Mouse (Mus musculus) heart, postnatal 4 days (tissue): ENCODE results near the gene Mitf. TPM values are rescaled to one million over a fixed set of nuclear protein-coding genes. Genes with fewer than 3 reads are reported as not detected.

Experiments
- DNase-seq: peaks from one replicate; pipeline ENCODE4 v3.0.0; 2021
- total RNA-seq, 2 experiments: library from RNA; stranded (reverse); gene quantifications; 2 replicates each; pipeline ENCODE4 v1.2.3; 2021

Mitf gene
- total RNA-seq, 2 experiments from 2014 or later, result 43.5 to 50.1 TPM

GRCm38 (mm10) chr6:97826642-97827275, 19.9 kb downstream of the Mitf start:
- no peak for DNase-seq

- no peak for DNase-seq
These were observed 21.2 kb downstream of the Mitf start for GRCm38 (mm10) chr6:97828021-97828420.

GRCm38 (mm10) chr6:97828822-97829719, 22.2 kb downstream of the Mitf start:
- no peak for DNase-seq

GRCm38 (mm10) chr6:97832501-97832900, 25.6 kb downstream of the Mitf start:
- no peak for DNase-seq

DNA sequence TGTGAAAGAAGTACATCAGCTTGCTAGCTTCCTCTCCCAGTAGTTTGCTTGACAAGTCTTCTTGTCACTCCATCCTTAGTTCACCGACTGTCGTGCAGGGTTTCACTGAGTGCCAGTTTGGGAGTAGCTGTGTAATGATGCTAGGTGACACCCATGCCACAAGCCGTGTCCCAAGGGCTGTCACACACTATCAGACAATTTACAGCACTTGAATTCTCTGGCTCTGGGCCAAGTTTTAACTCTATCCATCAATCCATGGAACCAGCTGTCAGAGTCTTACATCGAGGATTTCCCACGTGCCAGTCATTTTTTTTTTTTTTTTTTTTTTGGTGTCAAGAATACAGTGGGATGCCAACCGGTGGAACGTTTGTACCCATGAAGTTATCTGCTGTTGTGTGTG, 29.3 kb downstream of the Mitf start:
- no peak for DNase-seq

DNA sequence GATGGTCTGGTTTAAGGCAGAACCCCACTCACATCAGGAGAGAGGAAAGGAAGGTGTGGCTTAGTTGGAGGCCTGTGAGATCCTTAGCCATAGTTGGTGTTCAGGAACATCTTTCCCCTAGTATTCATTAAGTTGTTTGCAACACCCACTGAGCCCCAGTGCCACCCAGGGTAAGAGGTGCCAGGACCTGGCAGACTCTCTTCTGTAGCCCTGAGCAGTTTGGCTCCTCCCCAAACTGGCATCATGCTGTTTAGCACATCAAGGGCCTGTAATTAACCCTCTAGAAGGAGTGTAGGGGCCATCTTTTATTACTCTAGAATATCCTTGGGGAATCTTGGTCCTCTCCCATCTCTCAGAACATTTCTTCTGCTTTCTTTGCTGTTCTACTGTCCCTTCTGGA, 30.9 kb downstream of the Mitf start:
- DNase-seq, result no peak

- no peak for DNase-seq
These were observed 32.7 kb downstream of the Mitf start for GRCm38 (mm10) chr6:97839568-97839967.

- no peak for DNase-seq
These were observed 37.3 kb downstream of the Mitf start for GRCm38 (mm10) chr6:97844112-97844511.

DNA sequence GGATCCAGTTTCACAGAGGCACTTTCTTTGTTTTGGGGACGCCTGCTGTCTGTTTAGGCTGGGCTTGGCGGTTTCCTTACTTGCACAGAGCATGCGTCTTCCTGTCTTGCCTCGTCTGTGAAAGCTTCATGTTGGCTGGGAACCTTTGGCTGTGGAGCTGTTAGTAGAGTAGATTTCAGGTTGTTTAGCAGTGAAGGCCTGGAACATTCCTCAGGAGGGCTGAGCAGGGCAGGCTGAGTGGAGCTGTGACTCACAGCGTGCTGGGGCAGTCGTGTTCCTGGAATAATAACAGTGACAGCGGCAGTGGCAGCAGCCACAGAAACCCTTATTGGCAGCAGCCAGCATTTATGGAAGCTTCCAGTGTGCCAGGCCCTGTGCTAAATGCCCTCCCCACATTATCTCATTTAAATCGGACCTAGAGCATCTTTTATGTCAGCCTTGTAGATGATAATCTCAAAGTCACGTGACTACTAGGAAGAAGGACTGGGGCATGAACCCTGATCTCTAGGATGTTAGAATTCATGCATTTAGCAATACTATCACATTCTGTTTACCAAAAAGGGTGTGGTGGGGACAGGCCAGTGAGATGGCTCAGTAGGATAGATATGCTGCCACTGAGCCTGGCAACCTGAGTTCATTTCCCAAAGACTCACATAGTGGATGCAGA, 41.5 kb downstream of the Mitf start:
- peak; percentile 49 for DNase-seq

GRCm38 (mm10) chr6:97854236-97854635, 47.4 kb downstream of the Mitf start:
- DNase-seq, result peak; percentile 15

DNA sequence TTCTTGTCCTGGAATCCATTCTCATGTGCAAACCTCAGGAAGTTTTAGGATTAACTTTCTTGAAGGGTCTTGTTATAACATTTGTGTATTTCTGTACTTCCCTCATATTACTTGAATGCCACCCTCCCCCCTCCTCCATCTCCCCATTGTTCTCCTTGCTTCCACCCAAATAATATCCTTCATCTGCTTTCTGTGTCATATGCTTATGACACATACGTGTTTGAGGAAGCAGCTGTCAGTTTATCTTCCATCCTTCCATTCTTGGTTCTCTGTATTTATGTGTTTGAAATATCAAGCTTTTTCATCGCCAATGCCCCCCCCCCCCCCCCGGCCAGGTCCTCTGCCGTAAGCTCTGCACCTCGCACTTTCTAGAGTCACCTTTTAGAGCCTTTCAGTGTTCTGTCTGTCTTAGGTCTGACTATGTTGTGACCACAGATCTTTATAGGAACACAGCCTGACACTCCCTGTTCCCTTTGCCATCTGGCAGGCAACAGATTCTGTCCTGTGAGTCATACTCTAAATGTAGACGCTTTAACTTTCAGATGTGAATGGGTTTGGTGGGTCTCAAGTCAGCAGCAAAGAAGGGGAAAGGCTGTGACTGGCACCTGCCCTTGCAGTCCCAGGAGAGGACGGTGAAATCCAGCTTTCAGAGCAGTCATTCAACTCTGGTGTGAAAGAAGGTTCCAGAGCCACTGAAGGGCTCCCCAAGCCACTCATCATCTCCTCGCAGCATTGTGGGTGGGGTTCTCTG, 48.7 kb downstream of the Mitf start:
- peak; percentile 50 for DNase-seq

DNA sequence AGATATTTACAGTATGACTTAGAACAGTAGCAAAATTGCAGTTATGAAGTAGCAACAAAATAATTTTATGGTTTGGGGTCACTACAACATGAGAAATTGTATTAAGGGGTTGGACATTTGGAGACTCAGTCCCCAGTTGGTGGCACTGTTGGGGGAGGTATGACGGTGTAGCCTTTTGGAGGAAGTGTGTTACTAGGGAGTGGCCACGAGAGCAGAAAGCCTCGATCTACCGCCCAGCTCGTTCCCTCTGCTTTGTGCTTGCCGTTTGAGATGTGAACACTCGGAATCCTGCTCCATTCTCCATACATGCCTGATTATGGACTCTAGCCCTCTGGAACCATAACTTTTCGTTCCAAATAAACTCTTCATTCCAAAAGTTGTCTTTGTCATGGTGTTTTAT, 49.6 kb downstream of the Mitf start:
- DNase-seq, result peak; percentile 13

DNA sequence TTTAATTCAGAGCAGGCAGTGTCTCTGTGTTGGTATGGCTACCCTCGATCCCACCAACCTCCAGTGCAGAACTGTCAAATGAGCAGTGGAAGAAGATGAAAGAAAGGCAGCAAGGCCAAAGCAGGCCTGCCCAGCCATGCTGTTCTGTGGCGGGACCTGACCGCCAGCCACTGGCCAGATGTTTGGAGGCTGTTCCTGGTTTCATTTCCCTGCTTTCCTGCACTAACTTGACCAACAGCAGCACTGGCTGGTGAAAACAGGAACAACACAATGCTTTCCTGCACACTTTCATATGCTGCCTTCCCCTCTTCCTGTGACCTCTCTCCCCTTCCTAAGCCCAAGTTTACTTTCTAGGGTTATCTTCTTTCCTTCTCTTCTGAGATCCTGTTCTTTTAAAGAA, 50.8 kb downstream of the Mitf start:
- DNase-seq, result peak; percentile 36

DNA sequence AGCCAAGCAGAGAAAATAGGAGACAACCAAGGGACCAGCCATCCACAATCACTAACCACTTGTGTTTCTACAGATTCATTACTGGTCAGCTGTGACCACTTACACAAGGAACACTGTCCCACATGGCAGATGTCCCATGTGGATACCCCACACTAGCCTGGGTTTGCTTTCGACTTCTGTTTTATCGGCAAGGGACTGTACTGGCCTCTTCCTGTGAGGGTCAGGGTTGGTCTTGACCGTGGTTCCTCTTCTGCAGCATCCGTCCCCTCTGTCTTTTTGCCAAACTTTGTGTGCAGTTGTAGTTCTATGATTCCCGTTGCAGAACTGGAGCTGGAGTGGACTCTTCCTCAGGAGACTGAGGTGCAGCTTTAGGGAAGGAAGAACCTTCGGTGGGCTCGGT, 59.7 kb downstream of the Mitf start:
- no peak for DNase-seq

DNA sequence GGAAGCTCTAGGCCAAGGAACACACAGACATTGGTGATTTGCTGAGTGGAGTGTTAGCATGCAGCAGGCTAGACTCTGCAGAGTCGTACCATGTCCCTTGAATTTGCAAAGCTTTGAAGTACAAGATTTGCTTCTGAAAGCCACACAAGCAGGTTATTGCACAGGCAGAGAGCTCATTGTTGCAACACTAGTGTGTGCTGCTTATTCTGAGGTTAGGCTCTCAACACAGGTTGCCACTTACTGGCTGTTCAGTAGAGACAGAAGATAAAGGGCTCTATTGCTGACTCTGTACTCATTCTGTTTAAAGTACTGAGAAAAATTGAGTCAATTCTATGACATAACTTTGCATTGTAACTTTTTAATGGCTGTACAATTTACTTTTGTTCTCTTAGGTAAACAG, 61.2 kb downstream of the Mitf start:
- DNase-seq, result no peak

DNA sequence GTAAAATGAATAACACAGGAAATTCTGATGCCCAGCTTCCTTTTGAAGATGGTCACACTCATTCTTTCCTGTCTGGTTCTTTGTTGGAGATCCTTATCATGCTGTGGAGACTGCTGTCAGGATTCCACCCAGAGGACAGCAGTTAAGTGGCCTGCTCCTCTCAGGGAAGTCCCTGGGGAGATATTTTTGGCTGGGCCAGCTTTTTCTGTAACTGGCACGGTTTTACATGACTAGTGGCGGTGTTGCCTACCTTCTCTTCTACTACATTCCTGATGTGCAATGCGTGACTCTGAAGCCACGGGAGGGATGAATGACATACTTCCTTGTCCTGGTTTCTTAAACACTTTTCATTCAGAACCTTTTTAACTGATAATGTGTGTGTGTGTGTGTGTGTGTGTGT, 63.1 kb downstream of the Mitf start:
- no peak for DNase-seq

- no peak for DNase-seq
These were observed 64.6 kb downstream of the Mitf start for GRCm38 (mm10) chr6:97871296-97872030.

- no peak for DNase-seq
These were observed 66.2 kb downstream of the Mitf start for GRCm38 (mm10) chr6:97873102-97873501.

- DNase-seq, result no peak
These were observed 70.1 kb downstream of the Mitf start for GRCm38 (mm10) chr6:97876990-97877389.

GRCm38 (mm10) chr6:97877492-97877891, 70.6 kb downstream of the Mitf start:
- peak; percentile 27 for DNase-seq

GRCm38 (mm10) chr6:97880363-97880762, 73.5 kb downstream of the Mitf start:
- DNase-seq, result peak; percentile 43

- DNase-seq, result peak; percentile 54
These were observed 75.1 kb downstream of the Mitf start for GRCm38 (mm10) chr6:97881935-97882334.
